ENCODE assay signal across 18 mouse cellular contexts in genomic region chr16:78019605-78020285, GRCm38 (mm10).
A peak's percentile ranks its signal among the peaks of the same experiment; 100 is the strongest.
DNase-seq lines count a peak whose midpoint lies in the region; ATAC-seq lines count a peak whose summit lies in the region.
"Had no signal": no experiment of that assay in that cellular context is flagged by ENCODE, and none has a peak within 500 bp of the region (broad histone marks: within the 10 kb centered on the region; RNA-seq: fewer than 3 reads in every experiment).

No protein-coding gene starts in this region.

- H3K9ac ChIP-seq in forebrain, embryonic 13.5 days, result no peak overlapping the region
- H3K9ac ChIP-seq in hindbrain, embryonic 15.5 days, result no peak overlapping the region
- H3K9ac ChIP-seq: embryonic facial prominence, embryonic 12.5 days; limb, embryonic 12.5 days; neural tube, embryonic 12.5 days had no signal

- peak; percentile 89 for ATAC-seq in forebrain, embryonic 13.5 days
- ATAC-seq in hindbrain, embryonic 15.5 days (ENCODE audit: low FRiP score, low read depth), result 0 out of 2 replicates have a peak, but pooled peaks have one; percentile 11
- ATAC-seq: CD4-positive, CD25-positive, alpha-beta regulatory T cell, adult 4 months; intestine, postnatal 0 days had no signal

- peaks cover 19% of the 10 kb centered on the region for H3K4me1 ChIP-seq in forebrain, embryonic 13.5 days
- peaks cover 7% of the 10 kb centered on the region; the same call in 1 of the 2 replicates for H3K4me1 ChIP-seq in hindbrain, embryonic 15.5 days (replicated peaks)
- H3K4me1 ChIP-seq: embryonic facial prominence, embryonic 12.5 days; limb, embryonic 12.5 days; neural tube, embryonic 12.5 days had no signal

- no peaks in the 10 kb centered on the region for H3K9me3 ChIP-seq in forebrain, embryonic 13.5 days (replicated peaks)
- no peaks in the 10 kb centered on the region for H3K9me3 ChIP-seq in hindbrain, embryonic 15.5 days
- H3K9me3 ChIP-seq: embryonic facial prominence, embryonic 12.5 days; limb, embryonic 12.5 days; neural tube, embryonic 12.5 days had no signal

- H3K4me2 ChIP-seq in forebrain, embryonic 13.5 days, result no peak overlapping the region; the same call in 1 of the 2 replicates
- peak overlapping the region; percentile 11; the same call in 1 of the 2 replicates for H3K4me2 ChIP-seq in hindbrain, embryonic 15.5 days
- H3K4me2 ChIP-seq: embryonic facial prominence, embryonic 12.5 days; limb, embryonic 12.5 days; neural tube, embryonic 12.5 days had no signal

- peak; percentile 33 for DNase-seq in left cerebral cortex, postnatal 4 days
- DNase-seq in left cerebral cortex, adult 9 months (ENCODE audit: low spot score in 2 of 2), result no peak
- peak; percentile 33 for DNase-seq in retina, embryonic 14.5 days (ENCODE audit: low spot score)
- no peak for DNase-seq in embryo, embryonic 11 days
- DNase-seq in urinary bladder, adult 2 months (ENCODE audit: low spot score), result no peak
- DNase-seq: adrenal gland, postnatal 10 days; cerebellum, postnatal 25 days; heart, postnatal 14 days; kidney, postnatal 10 days; lung, postnatal 14 days; right cerebral cortex, adult 18-20 months had no signal

- intact Hi-C loops in left cerebral cortex, postnatal 4 days (cut with DNase I), result no loop called here

- WGBS in forebrain, embryonic 13.5 days, result 24% methylated on average over 8 of the region's 8 CpGs
- WGBS in hindbrain, embryonic 15.5 days, result 38% methylated on average over 8 of the region's 8 CpGs

- no peak overlapping the region for H3K4me3 ChIP-seq in forebrain, embryonic 13.5 days
- H3K4me3 ChIP-seq in hindbrain, embryonic 15.5 days, result no peak overlapping the region
- H3K4me3 ChIP-seq: embryonic facial prominence, embryonic 12.5 days; limb, embryonic 12.5 days; neural tube, embryonic 12.5 days had no signal

- H3K36me3 ChIP-seq in forebrain, embryonic 13.5 days (ENCODE audit: poor library complexity, severe bottlenecking), result no peaks in the 10 kb centered on the region
- H3K36me3 ChIP-seq in hindbrain, embryonic 15.5 days, result no peaks in the 10 kb centered on the region
- H3K36me3 ChIP-seq: embryonic facial prominence, embryonic 12.5 days; limb, embryonic 12.5 days; neural tube, embryonic 12.5 days had no signal

- no peaks in the 10 kb centered on the region for H3K27me3 ChIP-seq in forebrain, embryonic 13.5 days
- no peaks in the 10 kb centered on the region for H3K27me3 ChIP-seq in hindbrain, embryonic 15.5 days
- H3K27me3 ChIP-seq: embryonic facial prominence, embryonic 12.5 days; limb, embryonic 12.5 days; neural tube, embryonic 12.5 days had no signal

- H3K27ac ChIP-seq in forebrain, embryonic 13.5 days, result peak overlapping the region; percentile 8
- peak overlapping the region; percentile 32; the same call in 1 of the 2 replicates for H3K27ac ChIP-seq in hindbrain, embryonic 15.5 days (replicated peaks)
- H3K27ac ChIP-seq: embryonic facial prominence, embryonic 12.5 days; limb, embryonic 12.5 days; neural tube, embryonic 12.5 days had no signal

Comparison
In these comparisons a context has a peak if more than half of its experiments do, and no peak if none do; other contexts are left out.
1. DNase-seq: peak in left cerebral cortex, postnatal 4 days (single experiment) and retina, embryonic 14.5 days (single experiment); none in left cerebral cortex, adult 9 months (0 of 2), embryo, embryonic 11 days (single experiment) and urinary bladder, adult 2 months (single experiment).